Mouse (Mus musculus) E14TG2a.4 (cell line): Measurements from ENCODE around the gene Lemd1.

Experiments used
- H3K27me3 ChIP-seq: 2 replicates; pipeline ENCODE4 v1.6.1; 2014; ENCODE audit warnings: low read length, control low read depth; ENCODE audit not compliant: insufficient read depth
- H3K36me3 ChIP-seq: 2 replicates; pipeline ENCODE4 v1.6.1; 2014; ENCODE audit warnings: low read length, control low read depth; ENCODE audit not compliant: insufficient read depth
- H3K4me1 ChIP-seq: replicated peaks from 2 replicates; pipeline ENCODE4 v1.6.1; 2014; ENCODE audit warnings: low read depth, low read length, control low read depth
- H3K4me3 ChIP-seq: replicated peaks from 2 replicates; pipeline ENCODE4 v1.5.1; 2014; ENCODE audit warnings: mild to moderate bottlenecking, low read length
- H3K9me3 ChIP-seq: 2 replicates; pipeline ENCODE4 v1.6.1; 2014; ENCODE audit warnings: low read length, control low read depth
- CTCF ChIP-seq: conservative IDR thresholded peaks from 2 replicates; pipeline ENCODE4 v1.5.1; 2014; ENCODE audit warnings: low read length
- NANOG ChIP-seq: IDR thresholded peaks from 2 replicates; pipeline ENCODE4 v1.6.1; 2014; ENCODE audit warnings: borderline replicate concordance, low read length, mixed read lengths
- POU5F1 ChIP-seq: IDR thresholded peaks from 2 replicates; pipeline ENCODE4 v1.6.1; 2014; ENCODE audit warnings: low read length, borderline replicate concordance

The Lemd1 gene

DNA sequence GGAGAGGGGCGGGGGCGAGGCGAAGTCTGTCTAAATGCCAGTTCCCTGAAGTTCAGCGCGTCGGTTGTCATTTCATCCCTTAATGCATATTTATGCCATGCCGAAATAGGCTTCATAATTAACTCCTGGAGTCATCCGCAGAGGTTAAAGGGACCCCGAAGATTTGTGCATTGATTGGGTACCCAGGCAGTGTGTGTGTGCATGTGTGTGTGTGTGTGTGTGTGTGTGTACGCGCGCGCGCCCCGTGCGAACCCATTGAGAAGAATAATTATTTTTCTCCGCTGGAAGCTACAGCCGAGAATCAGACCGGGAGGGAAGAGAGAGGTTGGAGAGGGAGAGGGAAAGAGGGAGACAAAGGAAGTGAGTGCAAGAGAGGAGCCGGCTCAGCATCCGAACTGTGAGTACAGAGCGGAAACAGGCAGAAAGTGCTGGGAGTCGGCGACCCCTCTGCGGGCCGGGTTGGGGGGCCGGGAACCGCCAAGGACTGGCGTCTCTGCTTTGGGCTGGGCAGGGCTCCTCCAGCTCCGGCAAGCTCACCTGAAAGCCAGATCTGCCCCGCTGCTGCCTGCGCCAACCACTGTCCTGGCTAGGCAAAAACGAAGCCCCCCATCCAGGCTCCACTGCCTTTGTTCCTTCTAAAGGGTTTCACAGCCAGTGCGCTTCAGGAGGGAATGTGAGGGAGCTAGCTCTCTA is at the start of gene Lemd1, which contains the start of gene AC124108.1:
Gene Lemd1, plus strand, starts transcription at position 339 of the 693 bp plus-strand sequence.
Gene AC124108.1, plus strand, starts transcription at position 365 of the 693 bp plus-strand sequence.
- Histone ChIP-seq H3K4me3 (peak within 1 kb of the TSS; percentile 88), H3K4me1 (peaks cover 87% of the 10 kb centered on the region), H3K27me3 (peaks cover 69% of the 10 kb centered on the region), H3K9me3 (no peaks in the 10 kb centered on the region), H3K36me3 (no peaks in the 10 kb centered on the region)
- no peak for TF ChIP-seq NANOG
- no peak for TF ChIP-seq CTCF
- TF ChIP-seq POU5F1, result no peak

DNA sequence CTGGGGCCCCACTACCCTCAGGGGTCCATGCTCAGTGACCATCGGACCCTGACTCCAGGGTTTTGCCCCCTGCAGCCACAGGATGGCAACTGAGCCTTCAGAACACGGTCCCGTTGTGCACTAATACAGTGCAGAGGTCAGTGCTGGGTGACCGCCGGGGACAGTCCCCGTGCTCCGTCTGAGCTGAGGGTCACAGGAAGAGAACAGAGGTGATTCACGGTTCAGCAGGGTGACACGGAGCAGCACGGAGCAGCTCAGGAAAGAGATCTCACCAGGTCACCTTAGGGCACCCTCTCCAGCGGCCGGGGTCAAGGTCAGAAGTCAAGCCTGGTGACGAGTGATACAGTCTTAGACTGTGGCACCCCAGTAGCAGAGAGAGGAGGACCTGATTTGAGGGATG is 49.5 kb upstream of the Lemd1 start:
- Histone ChIP-seq H3K4me1 (peaks cover 50% of the 10 kb centered on the region), H3K27me3 (peaks cover 46% of the 10 kb centered on the region), H3K4me3 (no peak overlapping the region), H3K36me3 (no peaks in the 10 kb centered on the region), H3K9me3 (no peaks in the 10 kb centered on the region)
- no peak for TF ChIP-seq POU5F1
- no peak for TF ChIP-seq NANOG
- no peak for TF ChIP-seq CTCF

GRCm38 (mm10) chr1:132143079-132143478 is 48.2 kb upstream of the Lemd1 start:
- Histone ChIP-seq H3K9me3 (no peaks in the 10 kb centered on the region), H3K36me3 (no peaks in the 10 kb centered on the region), H3K4me3 (no peak overlapping the region), H3K4me1 (peaks cover 42% of the 10 kb centered on the region), H3K27me3 (peaks cover 42% of the 10 kb centered on the region)
- TF ChIP-seq NANOG (no peak), CTCF (no peak), POU5F1 (no peak)

- H3K36me3 ChIP-seq, result no peaks in the 10 kb centered on the region
- H3K4me1 ChIP-seq, result peaks cover 36% of the 10 kb centered on the region
- no peaks in the 10 kb centered on the region for H3K9me3 ChIP-seq
- TF ChIP-seq POU5F1 (no peak), NANOG (no peak), CTCF (no peak)
- no peak overlapping the region for H3K4me3 ChIP-seq
- H3K27me3 ChIP-seq, result peaks cover 41% of the 10 kb centered on the region
Measured at GRCm38 (mm10) chr1:132143730-132144129, 47.5 kb upstream of the Lemd1 start.

DNA sequence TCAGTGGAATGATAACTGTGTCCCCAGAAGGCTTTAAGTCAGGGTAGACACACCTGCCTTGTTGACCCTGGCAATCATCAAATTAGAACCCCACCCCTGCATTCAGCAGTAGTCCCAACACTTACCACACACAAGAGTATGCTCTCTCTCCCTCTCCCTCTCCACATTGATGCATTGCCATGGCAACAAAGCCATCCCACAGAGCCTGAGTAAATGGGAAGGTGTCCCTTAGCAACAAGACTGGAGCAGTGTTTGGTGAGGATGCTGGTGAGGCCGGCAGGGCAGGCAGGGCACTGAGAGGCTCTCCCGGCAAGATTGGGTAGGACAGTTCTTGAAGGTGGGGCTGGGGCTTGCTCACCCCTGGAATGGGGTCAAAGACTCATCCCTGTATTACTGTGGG is 47.0 kb upstream of the Lemd1 start:
- H3K9me3 ChIP-seq, result no peaks in the 10 kb centered on the region
- no peaks in the 10 kb centered on the region for H3K36me3 ChIP-seq
- TF ChIP-seq POU5F1 (no peak), NANOG (no peak), CTCF (no peak)
- H3K4me3 ChIP-seq, result no peak overlapping the region
- H3K27me3 ChIP-seq, result peaks cover 41% of the 10 kb centered on the region
- peaks cover 32% of the 10 kb centered on the region for H3K4me1 ChIP-seq

- H3K4me3 ChIP-seq, result no peak overlapping the region
- H3K9me3 ChIP-seq, result no peaks in the 10 kb centered on the region
- H3K27me3 ChIP-seq, result peaks cover 47% of the 10 kb centered on the region
- peaks cover 30% of the 10 kb centered on the region for H3K4me1 ChIP-seq
- TF ChIP-seq POU5F1 (no peak), NANOG (no peak), CTCF (no peak)
- H3K36me3 ChIP-seq, result no peaks in the 10 kb centered on the region
Measured at GRCm38 (mm10) chr1:132144837-132145236, 46.4 kb upstream of the Lemd1 start.

- H3K36me3 ChIP-seq, result no peaks in the 10 kb centered on the region
- H3K4me3 ChIP-seq, result no peak overlapping the region
- peaks cover 50% of the 10 kb centered on the region for H3K27me3 ChIP-seq
- H3K9me3 ChIP-seq, result no peaks in the 10 kb centered on the region
- TF ChIP-seq CTCF (no peak), POU5F1 (no peak), NANOG (no peak)
- peaks cover 27% of the 10 kb centered on the region for H3K4me1 ChIP-seq
Measured at GRCm38 (mm10) chr1:132145973-132146685, 45.1 kb upstream of the Lemd1 start.

GRCm38 (mm10) chr1:132149410-132149809 is 41.8 kb upstream of the Lemd1 start:
- Histone ChIP-seq H3K4me1 (peaks cover 43% of the 10 kb centered on the region), H3K9me3 (no peaks in the 10 kb centered on the region), H3K4me3 (no peak overlapping the region), H3K36me3 (no peaks in the 10 kb centered on the region), H3K27me3 (peaks cover 38% of the 10 kb centered on the region)
- TF ChIP-seq POU5F1 (no peak), NANOG (no peak), CTCF (no peak)

DNA sequence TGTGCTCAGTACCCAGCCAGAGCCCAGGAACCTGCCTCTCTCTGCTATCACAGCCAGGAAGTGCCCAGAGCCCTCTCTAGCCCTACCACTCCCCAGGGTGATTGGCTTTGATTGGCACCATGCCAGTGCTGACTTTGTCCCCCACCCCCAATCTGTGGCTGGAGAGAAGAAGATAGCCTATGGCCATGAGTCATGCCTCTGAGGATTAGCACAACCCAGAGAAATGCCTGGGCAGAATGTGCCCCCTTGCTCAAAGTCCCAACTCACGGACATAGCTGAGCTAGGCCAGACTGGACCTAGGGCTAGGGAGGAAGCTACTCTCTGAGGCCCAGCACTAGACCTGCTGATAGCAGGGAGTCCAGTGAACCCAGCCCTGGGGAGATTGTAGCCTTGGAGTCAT is 41.1 kb upstream of the Lemd1 start:
- Histone ChIP-seq H3K36me3 (no peaks in the 10 kb centered on the region), H3K9me3 (no peaks in the 10 kb centered on the region), H3K4me1 (peaks cover 43% of the 10 kb centered on the region), H3K27me3 (peaks cover 32% of the 10 kb centered on the region), H3K4me3 (no peak overlapping the region)
- TF ChIP-seq CTCF (no peak), POU5F1 (no peak)
